Mouse (Mus musculus) E14TG2a.4 (cell line): ENCODE data around the gene Nexn.

Source experiments
- CTCF ChIP-seq: conservative IDR thresholded peaks from 2 replicates; pipeline ENCODE4 v1.5.1; 2014; ENCODE audit warnings: low read length
- NANOG ChIP-seq: IDR thresholded peaks from 2 replicates; pipeline ENCODE4 v1.6.1; 2014; ENCODE audit warnings: borderline replicate concordance, low read length, mixed read lengths
- POU5F1 ChIP-seq: IDR thresholded peaks from 2 replicates; pipeline ENCODE4 v1.6.1; 2014; ENCODE audit warnings: low read length, borderline replicate concordance

GRCm38 (mm10) chr3:152238836-152239235 lies 27.3 kb downstream of the Nexn start:
- TF ChIP-seq CTCF (no peak), NANOG (no peak), POU5F1 (no peak)
